Mouse (Mus musculus) frontal cortex, postnatal 25 days (tissue): Measurements from ENCODE around the gene Spx.

Source experiments
- DNase-seq, 2 experiments: peaks; one replicate each; pipeline ENCODE4 v3.0.0; 2022; ENCODE audit warnings: low spot score in 2 of 2

The Spx gene

DNA sequence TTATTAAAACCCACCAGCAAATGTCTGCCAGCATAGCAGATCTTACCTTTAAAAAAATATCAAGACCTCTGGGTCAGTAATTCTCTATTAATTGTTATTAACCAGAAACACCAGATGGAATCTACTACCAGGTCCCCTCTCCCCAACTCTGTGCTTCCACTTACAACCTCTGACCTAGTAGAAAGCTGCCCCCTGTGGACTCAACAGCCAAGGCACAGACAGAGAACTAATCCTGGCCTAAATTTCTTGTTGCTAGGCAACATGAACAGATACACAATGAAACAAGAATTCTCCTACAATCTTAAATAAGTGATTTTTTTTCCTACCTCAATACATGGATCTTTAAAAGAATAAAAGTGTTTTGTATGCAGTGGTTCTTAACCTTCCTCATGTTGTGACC lies 15.8 kb downstream of the Spx start:
- DNase-seq: no peak

DNA sequence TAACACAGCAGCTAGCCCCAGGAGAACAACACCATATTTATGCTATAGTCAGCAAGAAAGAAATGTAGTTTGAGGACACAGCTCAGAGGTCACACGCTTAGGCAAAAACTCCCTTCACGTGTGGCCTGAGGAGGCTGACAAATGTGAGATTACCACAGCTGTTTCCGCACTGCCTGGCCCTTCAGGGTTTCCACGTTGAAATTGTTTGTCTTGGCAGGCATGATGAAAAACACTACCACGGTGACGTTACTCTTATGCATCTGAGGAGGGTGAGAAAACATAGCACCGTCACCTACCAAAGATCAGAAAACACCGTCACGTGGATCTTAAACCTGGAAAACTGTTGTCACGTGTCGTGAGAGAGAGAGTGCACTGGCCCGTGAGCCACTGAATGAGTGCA lies 38.1 kb downstream of the Spx start:
- DNase-seq: no peak

GRCm38 (mm10) chr6:142453311-142453710 lies 40.1 kb downstream of the Spx start:
- DNase-seq: no peak

- DNase-seq: no peak
Measured at GRCm38 (mm10) chr6:142455314-142455996, 42.2 kb downstream of the Spx start.

DNA sequence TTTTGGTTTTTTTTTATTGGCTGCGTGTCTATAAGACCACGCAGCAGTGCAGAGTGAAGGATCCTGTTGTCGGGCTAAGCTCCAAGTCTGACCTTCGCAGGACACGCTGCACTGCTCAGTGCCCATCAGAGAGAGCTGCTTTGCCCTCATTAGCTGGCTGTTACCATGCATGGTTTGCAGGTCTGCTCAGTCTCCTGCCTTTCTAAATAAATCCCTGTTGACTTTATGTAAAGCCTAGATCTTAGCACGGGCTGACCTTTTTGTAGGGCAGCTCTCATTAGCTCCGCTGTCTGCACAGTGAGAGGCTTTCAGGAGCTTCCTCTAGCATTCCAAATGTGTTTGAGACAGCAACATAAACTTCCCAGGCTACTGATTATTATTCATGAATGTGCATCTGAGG lies 44.8 kb downstream of the Spx start:
- DNase-seq: no peak

DNA sequence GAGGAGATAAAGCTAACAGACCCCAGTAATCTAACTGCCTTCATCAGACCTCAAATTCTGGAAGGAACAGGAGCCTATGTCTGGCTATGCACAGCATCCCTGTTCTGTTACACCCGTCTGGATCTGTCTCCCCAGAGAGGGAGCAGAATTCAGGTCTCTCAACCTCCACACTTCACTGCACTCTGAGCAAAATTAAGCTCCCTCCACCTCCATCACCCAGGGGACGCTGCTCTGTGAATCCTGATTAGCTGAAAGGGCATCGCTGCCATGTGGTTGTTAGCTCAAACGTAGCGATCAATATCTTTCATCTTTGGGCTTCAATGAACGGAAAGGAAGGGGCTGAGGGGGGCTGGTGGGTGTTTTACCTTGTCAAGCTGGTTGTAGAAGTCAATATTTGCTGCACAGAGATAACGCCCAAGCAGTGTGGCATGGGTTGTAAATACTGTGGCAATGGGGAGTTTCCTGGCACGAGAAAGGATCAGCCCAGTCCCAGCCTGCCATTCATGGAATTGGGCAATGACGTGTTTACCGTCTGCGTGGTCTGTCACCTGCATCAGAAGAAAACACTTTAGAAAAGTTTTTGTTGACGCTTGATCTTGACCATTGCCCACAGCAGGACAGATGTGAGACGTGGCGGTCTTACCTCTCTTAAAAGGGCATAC lies 45.9 kb downstream of the Spx start:
- no peak for DNase-seq

GRCm38 (mm10) chr6:142462194-142462593 lies 49.0 kb downstream of the Spx start:
- DNase-seq: no peak
